Mouse (Mus musculus): Measurements from ENCODE around the gene Ddx28.
"Not testable (repeated sequence)": the region's sequence is repeated elsewhere in the genome, so short reads cannot be mapped to it uniquely, and the experiment has no call there.

Ddx28 gene

GRCm38 (mm10) chr8:106016284-106016683 is 4.6 kb upstream of the Ddx28 start:
- DNase-seq (ENCODE audit: low read depth in 1 of 2, low spot score in 2 of 2), result no peak

- DNase-seq (ENCODE audit: low read depth in 1 of 2, low spot score in 2 of 2), result not testable (repeated sequence)
These were observed 521 bp upstream of the Ddx28 start for GRCm38 (mm10) chr8:106012203-106012602.

- peak; percentile 66 to 78 for DNase-seq (ENCODE audit: low read depth in 1 of 2, low spot score in 2 of 2)
These were observed 687 bp downstream of the Ddx28 start for GRCm38 (mm10) chr8:106010748-106011642.

GRCm38 (mm10) chr8:106007891-106008290 is 3.8 kb downstream of the Ddx28 start:
- not testable (repeated sequence) for DNase-seq (ENCODE audit: low read depth in 1 of 2, low spot score in 2 of 2)

GRCm38 (mm10) chr8:106007135-106007534 is 4.5 kb downstream of the Ddx28 start:
- DNase-seq (ENCODE audit: low read depth in 1 of 2, low spot score in 2 of 2), result no peak

- no peak for DNase-seq (ENCODE audit: low read depth in 1 of 2, low spot score in 2 of 2)
These were observed 5.3 kb downstream of the Ddx28 start for GRCm38 (mm10) chr8:106006413-106006812.

GRCm38 (mm10) chr8:106005875-106006274 is 5.8 kb downstream of the Ddx28 start, which contains the start of gene Dpep2nb:
Gene Dpep2nb (minus strand): TSS chr8:106005975.
- no peak for DNase-seq (ENCODE audit: low read depth in 1 of 2, low spot score in 2 of 2)

GRCm38 (mm10) chr8:106004538-106005207 is 7.0 kb downstream of the Ddx28 start:
- no peak for DNase-seq (ENCODE audit: low read depth in 1 of 2, low spot score in 2 of 2)

GRCm38 (mm10) chr8:106001908-106002307 is 9.8 kb downstream of the Ddx28 start:
- DNase-seq (ENCODE audit: low read depth in 1 of 2, low spot score in 2 of 2), result no peak

- DNase-seq (ENCODE audit: low read depth in 1 of 2, low spot score in 2 of 2), result no peak
These were observed 12.7 kb downstream of the Ddx28 start for GRCm38 (mm10) chr8:105998971-105999370.

- peak in 1 of 2 experiments; percentile 26 for DNase-seq (ENCODE audit: low read depth in 1 of 2, low spot score in 2 of 2)
These were observed 15.3 kb downstream of the Ddx28 start for GRCm38 (mm10) chr8:105996359-105996758.

GRCm38 (mm10) chr8:105993226-105993625 is 18.5 kb downstream of the Ddx28 start:
- no peak for DNase-seq (ENCODE audit: low read depth in 1 of 2, low spot score in 2 of 2)

GRCm38 (mm10) chr8:105992499-105992898 is 19.2 kb downstream of the Ddx28 start:
- DNase-seq (ENCODE audit: low read depth in 1 of 2, low spot score in 2 of 2), result no peak

GRCm38 (mm10) chr8:105991546-105991945 is 20.1 kb downstream of the Ddx28 start:
- DNase-seq (ENCODE audit: low read depth in 1 of 2, low spot score in 2 of 2), result no peak

- peak in 1 of 2 experiments; percentile 71 for DNase-seq (ENCODE audit: low read depth in 1 of 2, low spot score in 2 of 2)
These were observed 20.8 kb downstream of the Ddx28 start, which contains the start of gene Dus2 for GRCm38 (mm10) chr8:105990856-105991387. Gene Dus2 (plus strand): TSS chr8:105991337.

- no peak for DNase-seq (ENCODE audit: low read depth in 1 of 2, low spot score in 2 of 2)
These were observed 23.1 kb downstream of the Ddx28 start for GRCm38 (mm10) chr8:105988546-105988945.

GRCm38 (mm10) chr8:105983406-105983805 is 28.3 kb downstream of the Ddx28 start:
- DNase-seq (ENCODE audit: low read depth in 1 of 2, low spot score in 2 of 2), result not testable (repeated sequence)

GRCm38 (mm10) chr8:105981146-105981545 is 30.5 kb downstream of the Ddx28 start:
- no peak for DNase-seq (ENCODE audit: low read depth in 1 of 2, low spot score in 2 of 2)

- DNase-seq (ENCODE audit: low read depth in 1 of 2, low spot score in 2 of 2), result no peak
These were observed 32.4 kb downstream of the Ddx28 start, which contains the start of gene Dpep3 for GRCm38 (mm10) chr8:105979325-105979724. Gene Dpep3 (minus strand): TSS chr8:105979429.

GRCm38 (mm10) chr8:105975363-105975762 is 36.3 kb downstream of the Ddx28 start:
- DNase-seq (ENCODE audit: low read depth in 1 of 2, low spot score in 2 of 2), result no peak

- no peak for DNase-seq (ENCODE audit: low read depth in 1 of 2, low spot score in 2 of 2)
These were observed 40.5 kb downstream of the Ddx28 start for GRCm38 (mm10) chr8:105971019-105971720.

Measured in monocyte, adult 2 months (primary cell).